In genomic region chr7:98855388-98855787, GRCm38 (mm10) we compare ENCODE assay signal across 20 mouse cellular contexts. TPM values are rescaled to one million over a fixed set of nuclear protein-coding genes. Genes with fewer than 3 reads are reported as not detected.
DNase-seq lines count a peak whose midpoint lies in the region; ATAC-seq and TF ChIP-seq lines count a peak whose summit lies in the region.
"Had no signal": no experiment of that assay in that cellular context is flagged by ENCODE, and none has a peak within 500 bp of the region (broad histone marks: within the 10 kb centered on the region; RNA-seq: fewer than 3 reads in every experiment).

No protein-coding gene starts in this region.

- no peaks in the 10 kb centered on the region for H3K9me3 ChIP-seq in heart, embryonic 13.5 days
- H3K9me3 ChIP-seq: embryonic facial prominence, embryonic 12.5 days; forebrain, embryonic 15.5 days; hindbrain, embryonic 10.5 days; intestine, embryonic 15.5 days had no signal

- no peaks in the 10 kb centered on the region for H3K79me2 ChIP-seq in heart, adult 2 months (replicated peaks; ENCODE audit: control insufficient read depth, insufficient read depth, low read length)

- no peak for TF ChIP-seq CTCF in heart, adult 2 months (IDR thresholded peaks at IDR 0.05)

- H3K36me3 ChIP-seq in heart, embryonic 13.5 days = peaks cover 24% of the 10 kb centered on the region
- H3K36me3 ChIP-seq in heart, adult 2 months (ENCODE audit: control insufficient read depth, insufficient read depth, low read length) = no peaks in the 10 kb centered on the region
- H3K36me3 ChIP-seq: forebrain, embryonic 15.5 days; hindbrain, embryonic 10.5 days; intestine, embryonic 15.5 days had no signal

- no peak for TF ChIP-seq EP300 in heart, adult 2 months (IDR thresholded peaks at IDR 0.05; ENCODE audit: insufficient read depth, low read depth, low read length)

- peak; percentile 39 to 41 for DNase-seq in frontal cortex, postnatal 36 days (ENCODE audit: low spot score in 2 of 2)
- no peak for DNase-seq in frontal cortex, postnatal 25 days (ENCODE audit: low spot score in 2 of 2)
- no peak for DNase-seq in heart, adult 2 months
- DNase-seq in left cerebral cortex, adult 18-20 months (ENCODE audit: low spot score in 2 of 2) = peak; percentile 24 to 43
- no peak for DNase-seq in left cerebral cortex, postnatal 4 days
- peak; percentile 38 for DNase-seq in right cerebral cortex, postnatal 25 days
- DNase-seq in right cerebral cortex, postnatal 36 days (ENCODE audit: low spot score in 2 of 2) = no peak
- DNase-seq: adrenal gland, postnatal 10 days; cerebellum, adult 11-12 months; cerebellum, adult 9-10 months; cerebellum, postnatal 25 days; gastrocnemius, postnatal 10 days; kidney, adult 18-20 months had no signal

- H3K4me1 ChIP-seq in heart, embryonic 13.5 days = peaks cover 81% of the 10 kb centered on the region
- H3K4me1 ChIP-seq in heart, adult 2 months (ENCODE audit: control insufficient read depth, insufficient read depth, low read length) = no peaks in the 10 kb centered on the region

- WGBS in heart, embryonic 13.5 days = 27% methylated on average over 2 of the region's 2 CpGs
- 50% methylated on average over 2 of the region's 2 CpGs for WGBS in heart, adult 2 months

- intact Hi-C loops in heart, adult 2 months (cut with DNase I) = no loop called here
- intact Hi-C loops in left cerebral cortex, postnatal 4 days (cut with DNase I) = no loop called here

- H3K4me2 ChIP-seq in heart, embryonic 13.5 days = no peak overlapping the region
- H3K4me2 ChIP-seq: embryonic facial prominence, embryonic 12.5 days; forebrain, embryonic 15.5 days; hindbrain, embryonic 14.5 days; intestine, embryonic 15.5 days had no signal

- H3K4me3 ChIP-seq in heart, embryonic 13.5 days = no peak overlapping the region
- H3K4me3 ChIP-seq in heart, adult 2 months = no peak overlapping the region
- H3K4me3 ChIP-seq: embryonic facial prominence, embryonic 12.5 days; forebrain, embryonic 15.5 days; hindbrain, embryonic 10.5 days; intestine, embryonic 15.5 days had no signal

- H3K27me3 ChIP-seq in heart, embryonic 13.5 days (replicated peaks) = no peaks in the 10 kb centered on the region
- no peaks in the 10 kb centered on the region for H3K27me3 ChIP-seq in heart, adult 2 months (ENCODE audit: control insufficient read depth, insufficient read depth, low read length)
- H3K27me3 ChIP-seq: embryonic facial prominence, embryonic 12.5 days; forebrain, embryonic 15.5 days; intestine, embryonic 15.5 days had no signal

- no peak for ATAC-seq in heart, embryonic 13.5 days (ENCODE audit: extremely low read depth, insufficient number of reproducible peaks, low FRiP score, low TSS enrichment)
- ATAC-seq: forebrain, embryonic 15.5 days; intestine, embryonic 15.5 days had no signal

- TF ChIP-seq POLR2A in heart, adult 2 months (IDR thresholded peaks at IDR 0.05; ENCODE audit: insufficient read depth, low read depth, low read length) = no peak

- H3K27ac ChIP-seq in heart, embryonic 13.5 days (replicated peaks) = peak overlapping the region; percentile 91
- H3K27ac ChIP-seq in heart, adult 2 months = no peak overlapping the region
- H3K27ac ChIP-seq: embryonic facial prominence, embryonic 12.5 days; forebrain, embryonic 15.5 days; hindbrain, embryonic 14.5 days; intestine, embryonic 15.5 days had no signal

- 0 out of 2 replicates have a peak overlapping the region, but pooled peaks have one; percentile 13 for H3K9ac ChIP-seq in heart, embryonic 13.5 days
- no peak overlapping the region for H3K9ac ChIP-seq in heart, adult 2 months (ENCODE audit: low read depth, low read length)
- H3K9ac ChIP-seq: embryonic facial prominence, embryonic 12.5 days; forebrain, embryonic 15.5 days; hindbrain, embryonic 14.5 days; intestine, embryonic 15.5 days had no signal

RNA-seq across cellular contexts. Expression of gene Wnt11, which starts 20.5 kb away (rescaled TPM):
- polyA plus RNA-seq in heart, embryonic 13.5 days (2015; fragmentation: Nextera tagmentation; extraction: Ambion mirVana) = 15.8 and 17.4 TPM in 2 replicates
- total RNA-seq in heart, adult 2 months (2021) = 1 to 10 TPM; 4.8 to 7.3 TPM
- polyA plus RNA-seq in heart, adult 2 months (2012; rRNA removed) = 6.2 and 9.0 TPM in 2 replicates
- under 1 TPM; 0.56 to 0.93 TPM for total RNA-seq in left cerebral cortex, adult 18-20 months (2021)
- total RNA-seq in left cerebral cortex, postnatal 4 days (2021) = under 1 TPM; 0.81 to 0.84 TPM
- total RNA-seq: MEL had no signal

Comparison
In these comparisons a context has a peak if more than half of its experiments do, and no peak if none do; other contexts are left out.
1. DNase-seq: peak in frontal cortex, postnatal 36 days (2 of 2), left cerebral cortex, adult 18-20 months (2 of 2) and right cerebral cortex, postnatal 25 days (single experiment); none in frontal cortex, postnatal 25 days (0 of 2), heart, adult 2 months (0 of 2), left cerebral cortex, postnatal 4 days (single experiment) and right cerebral cortex, postnatal 36 days (0 of 2).